Mouse (Mus musculus): ENCODE data around the gene Teddm3.
"Not testable (repeated sequence)": the region's sequence is repeated elsewhere in the genome, so short reads cannot be mapped to it uniquely, and the experiment has no call there.

GRCm38 (mm10) chr16:21148451-21148850 is 5.3 kb downstream of the Teddm3 start:
- not testable (repeated sequence) for TF ChIP-seq CTCF, EP300 (IDR thresholded peaks at IDR 0.05; ENCODE audit: low read depth)
